Mouse (Mus musculus) forebrain, embryonic 15.5 days (tissue): ENCODE results near the gene Tcam1. TPM values are rescaled to one million over a fixed set of nuclear protein-coding genes. Genes with fewer than 3 reads are reported as not detected.

Source experiments
- ATAC-seq: fragments of 200-750 bp; cut with Nextera tagmentation; replicated peaks from 2 replicates; pipeline ENCODE4 v1.8.0; 2017; ENCODE audit warnings: mild to moderate bottlenecking, moderate TSS enrichment, moderate library complexity
- H3K27ac ChIP-seq: fragments of 300-500 bp; sonication (generic); replicated peaks from 2 replicates; pipeline ENCODE4 v1.5.1; 2015; ENCODE audit warnings: mild to moderate bottlenecking, inconsistent platforms
- H3K27me3 ChIP-seq: fragments of 300-500 bp; sonication (generic); 2 replicates; pipeline ENCODE4 v1.6.1; 2015; ENCODE audit warnings: inconsistent platforms
- H3K36me3 ChIP-seq: fragments of 300-500 bp; sonication (generic); 2 replicates; pipeline ENCODE4 v1.6.1; 2015; ENCODE audit warnings: mild to moderate bottlenecking, inconsistent platforms
- H3K4me1 ChIP-seq: fragments of 300-500 bp; sonication (generic); 2 replicates; pipeline ENCODE4 v1.6.1; 2015; ENCODE audit warnings: inconsistent platforms
- H3K4me2 ChIP-seq: fragments of 300-500 bp; sonication (generic); replicated peaks from 2 replicates; pipeline ENCODE4 v1.6.1; 2015; ENCODE audit warnings: mild to moderate bottlenecking, inconsistent platforms
- H3K4me3 ChIP-seq: fragments of 300-500 bp; sonication (generic); 2 replicates; pipeline ENCODE4 v1.5.1; 2015; ENCODE audit warnings: mild to moderate bottlenecking, inconsistent platforms
- H3K9ac ChIP-seq: fragments of 300-500 bp; sonication (generic); replicated peaks from 2 replicates; pipeline ENCODE4 v1.6.1; 2015; ENCODE audit warnings: mild to moderate bottlenecking, inconsistent platforms
- H3K9me3 ChIP-seq: fragments of 300-500 bp; sonication (generic); 2 replicates; pipeline ENCODE4 v1.6.1; 2016; ENCODE audit warnings: inconsistent platforms
- WGBS: fragments of 180-500 bp; shearing (Covaris S2); methylation state at CpG from one replicate; pipeline ENCODE4 v1.1.7; 2015; ENCODE audit warnings: mixed read lengths; 5-methylcytosine and 5-hydroxymethylcytosine counted together
- polyA plus RNA-seq: library from polyadenylated mRNA; unstranded; fragments of >200 nt; fragmentation: Nextera tagmentation; extraction: Ambion mirVana; gene quantifications from 2 replicates; pipeline ENCODE4 v1.2.1, GENCODE M21; 2015

Tcam1 gene
- polyA plus RNA-seq, 1 experiment from 2014 or later, result 0.10 TPM

DNA sequence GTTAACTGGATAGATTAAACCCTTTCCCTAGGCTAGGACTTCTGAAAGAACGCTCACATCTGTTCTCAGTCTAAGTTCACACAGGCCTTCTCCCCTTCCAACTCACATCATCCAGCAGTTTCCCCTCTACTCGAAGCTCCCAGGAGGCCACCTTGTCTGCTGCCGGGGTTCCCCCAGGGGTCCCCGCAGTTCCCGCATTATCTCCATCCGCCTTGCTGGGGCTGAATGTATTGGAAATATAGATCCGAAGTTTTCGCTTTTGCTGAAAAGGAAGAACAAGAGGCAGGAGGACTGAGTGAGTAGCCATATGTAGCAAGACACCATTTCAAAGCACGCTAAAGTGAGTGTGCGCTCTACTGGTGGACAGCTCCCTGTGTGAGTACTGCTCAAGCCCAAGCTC lies 10.0 kb upstream of the Tcam1 start:
- 92% methylated on average over 10 of the region's 10 CpGs for WGBS
- H3K4me3 ChIP-seq, result no peak overlapping the region
- no peaks in the 10 kb centered on the region for H3K27me3 ChIP-seq
- no peaks in the 10 kb centered on the region for H3K9me3 ChIP-seq
- H3K9ac ChIP-seq, result no peak overlapping the region
- peaks cover 57% of the 10 kb centered on the region for H3K36me3 ChIP-seq
- ATAC-seq, result no peak
- H3K4me1 ChIP-seq, result peaks cover 36% of the 10 kb centered on the region
- no peak overlapping the region for H3K4me2 ChIP-seq
- no peak overlapping the region for H3K27ac ChIP-seq

DNA sequence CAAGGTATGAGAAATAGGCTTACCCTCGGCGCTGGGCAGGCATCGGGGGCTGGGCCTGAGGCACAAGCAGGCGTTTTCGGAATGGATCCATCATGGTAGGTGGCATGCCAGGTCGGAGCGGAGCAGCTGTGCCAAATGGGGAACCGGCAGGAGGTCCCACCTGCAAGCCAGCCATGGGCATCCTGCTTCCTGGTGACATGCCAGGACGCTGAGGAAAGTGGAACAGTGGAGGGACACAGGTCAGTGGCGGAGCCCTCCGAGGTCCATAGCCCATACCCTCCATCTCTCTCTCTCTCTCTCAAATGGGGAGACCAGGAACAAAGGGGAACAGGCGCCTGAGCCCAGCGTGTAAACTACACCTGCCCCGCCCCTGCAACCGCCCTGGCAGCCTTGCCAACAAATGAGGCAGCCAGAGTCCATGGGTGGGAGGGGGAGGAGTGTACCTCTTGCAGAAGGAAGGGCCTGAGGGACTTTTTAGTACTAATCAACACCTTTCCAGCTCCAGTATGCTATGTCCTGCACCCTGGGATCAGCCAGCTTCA lies 9.1 kb upstream of the Tcam1 start:
- ATAC-seq, result no peak
- Histone ChIP-seq H3K9ac (no peak overlapping the region), H3K4me3 (no peak overlapping the region), H3K27me3 (no peaks in the 10 kb centered on the region), H3K4me1 (peaks cover 40% of the 10 kb centered on the region), H3K9me3 (no peaks in the 10 kb centered on the region), H3K36me3 (peaks cover 48% of the 10 kb centered on the region), H3K27ac (peak overlapping the region; percentile 76), H3K4me2 (no peak overlapping the region; the same call in 1 of the 2 replicates)
- 65% methylated on average over 15 of the region's 15 CpGs for WGBS

DNA sequence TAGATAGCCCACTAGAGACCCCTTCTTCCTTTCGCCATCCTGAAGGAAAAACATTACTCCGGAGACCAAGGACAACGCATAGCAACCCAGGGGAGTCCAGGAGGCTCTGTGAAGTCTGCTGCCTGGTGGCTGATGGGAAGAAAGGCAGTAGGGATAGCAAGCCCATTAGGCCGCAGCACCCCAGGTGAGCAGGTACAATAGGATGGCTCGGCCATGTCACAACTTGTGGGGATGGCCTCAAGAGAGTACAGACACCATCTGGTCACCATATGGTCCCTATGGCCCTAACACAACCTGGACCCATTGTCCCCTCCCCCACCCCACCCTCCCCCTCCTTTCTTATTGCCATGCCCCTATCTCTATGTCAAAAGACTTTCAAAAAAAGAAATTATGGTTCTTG lies 8.6 kb upstream of the Tcam1 start:
- Histone ChIP-seq H3K4me3 (no peak overlapping the region), H3K9ac (no peak overlapping the region), H3K9me3 (no peaks in the 10 kb centered on the region), H3K4me1 (peaks cover 40% of the 10 kb centered on the region), H3K27me3 (no peaks in the 10 kb centered on the region), H3K36me3 (peaks cover 43% of the 10 kb centered on the region), H3K4me2 (no peak overlapping the region; the same call in 1 of the 2 replicates), H3K27ac (peak overlapping the region; percentile 76)
- no peak for ATAC-seq
- WGBS, result 82% methylated on average over 5 of the region's 5 CpGs

DNA sequence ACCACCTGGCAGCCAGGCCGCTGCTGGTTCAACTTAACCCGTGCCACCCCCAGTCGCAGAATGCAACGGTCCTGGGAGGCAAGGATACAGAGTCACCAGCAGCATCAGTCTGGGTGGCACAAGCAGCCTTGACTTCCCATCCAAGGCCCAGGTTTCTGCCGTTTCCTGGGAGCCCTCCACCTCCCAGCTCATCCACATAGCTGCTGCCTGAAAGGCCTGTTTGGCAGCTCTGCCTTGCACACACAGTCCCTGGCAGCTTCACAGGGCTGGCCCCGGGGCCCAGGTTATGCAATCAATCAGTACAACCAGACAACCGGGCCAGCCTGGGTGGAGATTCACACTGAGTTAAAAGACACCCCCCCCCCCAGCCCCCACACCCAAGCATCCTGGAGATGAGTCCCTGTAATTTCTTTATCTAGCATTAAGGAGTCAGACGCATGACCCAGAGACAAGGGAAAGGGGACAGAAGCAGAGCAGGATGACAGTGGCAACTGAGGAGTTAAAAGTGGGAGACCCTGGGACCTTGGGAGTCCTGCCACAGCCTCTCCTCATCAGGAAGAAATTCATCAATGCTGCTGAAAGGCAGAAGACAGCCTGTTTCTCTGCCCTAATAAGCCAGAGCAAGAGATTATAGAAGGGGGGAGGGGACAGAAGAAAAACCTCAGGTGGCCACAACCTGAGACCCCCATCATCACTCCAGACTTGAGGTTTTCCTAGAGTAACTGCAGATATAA lies 8.0 kb upstream of the Tcam1 start:
- Histone ChIP-seq H3K9ac (peak overlapping the region; percentile 3; the same call in 1 of the 2 replicates), H3K27me3 (no peaks in the 10 kb centered on the region), H3K36me3 (peaks cover 36% of the 10 kb centered on the region), H3K4me1 (peaks cover 43% of the 10 kb centered on the region), H3K4me2 (no peak overlapping the region), H3K9me3 (no peaks in the 10 kb centered on the region), H3K27ac (peak overlapping the region; percentile 76), H3K4me3 (no peak overlapping the region)
- ATAC-seq, result no peak
- 74% methylated on average over 8 of the region's 8 CpGs for WGBS

DNA sequence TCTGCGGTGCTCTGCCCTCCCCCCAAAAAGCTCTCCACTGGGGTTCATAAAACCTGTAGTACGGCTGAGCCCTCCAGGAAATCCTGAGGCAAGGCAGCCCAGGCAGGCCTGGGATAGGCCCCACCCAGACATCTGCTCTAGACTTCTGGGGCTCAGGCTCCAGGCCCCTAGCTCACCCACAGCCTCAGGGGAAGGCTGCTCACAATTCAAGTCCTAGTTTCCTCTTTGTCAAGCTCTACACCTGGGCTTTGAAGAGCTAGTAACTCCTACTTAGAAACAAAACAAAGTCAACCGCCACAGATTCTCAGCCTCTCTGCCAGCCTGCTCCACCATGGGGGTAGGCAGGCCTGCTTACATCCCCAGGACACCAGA lies 7.4 kb upstream of the Tcam1 start:
- H3K36me3 ChIP-seq, result peaks cover 31% of the 10 kb centered on the region
- 61% methylated on average over 3 of the region's 3 CpGs for WGBS
- no peaks in the 10 kb centered on the region for H3K9me3 ChIP-seq
- no peak for ATAC-seq
- H3K9ac ChIP-seq, result peak overlapping the region; percentile 3; the same call in 1 of the 2 replicates
- H3K4me1 ChIP-seq, result peaks cover 45% of the 10 kb centered on the region
- H3K4me2 ChIP-seq, result no peak overlapping the region
- H3K4me3 ChIP-seq, result no peak overlapping the region
- no peaks in the 10 kb centered on the region for H3K27me3 ChIP-seq
- H3K27ac ChIP-seq, result peak overlapping the region; percentile 76

DNA sequence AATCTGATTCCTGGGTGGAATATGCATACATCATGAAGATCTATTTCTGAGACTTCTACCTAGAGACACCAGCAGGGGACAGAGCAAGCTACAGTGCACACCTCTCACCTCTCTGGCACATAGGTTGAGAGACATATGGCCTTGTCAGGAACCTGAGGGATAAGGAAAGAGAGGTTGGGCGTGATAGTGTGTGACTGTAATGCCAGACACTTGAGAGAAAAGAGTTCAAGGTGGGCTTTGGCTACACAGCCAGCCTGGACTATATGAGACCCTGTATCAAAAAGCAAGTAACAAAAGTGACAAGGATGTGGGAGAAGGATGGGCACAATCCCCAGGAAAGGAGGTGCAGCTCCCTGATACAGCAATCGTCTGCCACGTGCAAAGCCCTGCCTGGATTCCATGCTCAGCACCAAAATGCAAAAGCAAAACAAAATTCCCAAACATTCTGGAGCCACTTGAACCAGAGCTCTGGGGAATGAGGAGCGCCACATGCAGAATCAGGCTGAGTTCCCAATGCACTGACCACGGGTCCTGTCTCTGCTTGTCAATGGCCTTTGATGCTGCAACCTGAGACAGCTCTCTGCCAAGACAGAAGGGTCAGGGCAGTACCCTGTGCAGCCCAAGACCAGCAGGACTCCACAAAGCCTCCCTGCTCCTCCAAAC lies 5.2 kb upstream of the Tcam1 start:
- peak overlapping the region; percentile 74 for H3K27ac ChIP-seq

DNA sequence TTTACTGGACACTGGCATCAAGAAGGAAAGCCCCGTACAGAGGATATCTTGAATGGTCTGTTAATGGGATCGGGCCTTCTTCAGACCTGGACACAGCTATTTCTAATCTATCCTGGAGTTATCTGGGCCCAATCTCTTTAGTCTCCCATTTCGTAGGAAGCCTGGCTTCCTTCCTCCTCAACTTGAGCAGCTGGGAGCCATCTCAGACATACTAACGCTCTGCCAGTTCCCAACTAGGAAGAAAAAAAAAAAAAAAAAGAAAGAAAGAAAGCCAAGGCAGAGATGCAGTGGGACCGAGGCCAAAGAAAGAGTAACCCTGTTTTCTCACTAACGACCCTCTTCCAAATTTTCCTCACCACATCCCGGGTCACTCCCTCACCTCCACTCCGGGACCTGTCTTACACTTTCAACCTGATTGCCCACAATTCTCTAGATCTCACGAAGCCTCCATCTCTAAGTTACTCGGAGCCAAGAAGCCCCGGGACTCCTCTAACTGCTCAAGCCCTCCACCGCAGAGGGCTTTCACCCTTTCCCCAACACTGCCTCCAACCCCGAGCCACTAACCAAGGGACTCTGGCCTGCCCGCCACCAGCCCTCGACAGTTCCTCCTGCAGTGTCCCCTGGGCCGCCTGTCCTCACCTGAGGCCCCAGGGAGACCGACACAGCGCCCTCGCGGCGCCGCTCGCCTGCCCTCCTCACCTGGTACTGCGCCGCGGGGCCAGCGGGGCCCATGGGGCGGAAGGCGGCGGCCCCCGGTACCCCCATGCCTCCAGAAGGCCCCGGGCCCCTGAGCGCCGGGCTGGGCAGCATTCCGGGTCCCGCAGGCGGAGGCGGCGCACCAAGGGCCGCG lies 4.5 kb upstream of the Tcam1 start:
- no peaks in the 10 kb centered on the region for H3K27me3 ChIP-seq
- no peaks in the 10 kb centered on the region for H3K9me3 ChIP-seq
- peak overlapping the region; percentile 75 for H3K9ac ChIP-seq
- peaks cover 51% of the 10 kb centered on the region for H3K4me1 ChIP-seq
- 2% methylated on average over 41 of the region's 41 CpGs for WGBS
- peak overlapping the region; percentile 74 for H3K4me3 ChIP-seq
- peaks cover 1% of the 10 kb centered on the region; the same call in 1 of the 2 replicates for H3K36me3 ChIP-seq
- peak overlapping the region; percentile 56 for H3K4me2 ChIP-seq
- H3K27ac ChIP-seq, result peak overlapping the region; percentile 74
- ATAC-seq, result peak; percentile 43; the same call in 1 of the 2 replicates

More for the DNA sequence above, 5.2 kb upstream of the Tcam1 start:
- Histone ChIP-seq H3K9ac (peak overlapping the region; percentile 75), H3K4me3 (peak overlapping the region; percentile 74), H3K4me1 (peaks cover 48% of the 10 kb centered on the region), H3K36me3 (peaks cover 9% of the 10 kb centered on the region), H3K9me3 (no peaks in the 10 kb centered on the region), H3K27me3 (no peaks in the 10 kb centered on the region), H3K4me2 (peak overlapping the region; percentile 56)
- ATAC-seq, result no peak
- 34% methylated on average over 5 of the region's 5 CpGs for WGBS

DNA sequence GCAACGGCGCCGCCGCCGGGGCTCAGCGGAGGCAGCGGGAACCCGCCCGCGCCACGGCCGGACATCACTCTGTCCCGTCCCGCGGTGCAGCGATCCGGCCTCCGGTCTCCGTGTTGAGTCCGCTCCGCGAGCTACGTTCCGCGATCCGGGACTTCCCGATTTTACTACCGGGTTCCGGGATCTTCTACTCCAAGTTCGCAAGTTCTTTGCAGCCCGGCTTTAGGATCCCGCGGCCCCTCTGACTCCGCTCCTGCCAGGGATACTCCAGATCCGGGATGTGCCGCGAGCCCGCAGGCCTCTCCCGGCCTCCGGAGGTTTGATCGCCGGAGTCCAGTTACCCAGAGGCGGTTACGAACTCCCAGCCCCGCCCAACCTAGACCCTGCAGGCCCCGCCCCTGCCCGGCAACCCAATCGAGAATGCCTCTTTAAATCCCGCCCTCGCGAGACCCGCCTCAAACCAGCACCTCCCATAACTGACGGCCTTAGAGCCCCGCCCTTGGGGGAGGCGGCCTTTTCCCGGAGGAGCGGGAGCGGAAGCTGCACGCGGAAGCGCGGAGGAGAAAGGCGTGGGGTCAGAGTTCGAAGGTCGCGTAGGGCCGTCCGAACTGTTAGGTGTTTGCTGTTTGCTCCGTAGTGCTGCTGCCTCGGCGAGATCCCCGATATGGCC lies 3.7 kb upstream of the Tcam1 start, which contains the start of gene Smarcd2:
TSS of gene Smarcd2 (minus strand) at position 329 of the 667 bp plus-strand sequence.
- Histone ChIP-seq H3K4me2 (peak within 1 kb of the TSS; percentile 56), H3K27ac (peak within 1 kb of the TSS; percentile 74), H3K9ac (peak within 1 kb of the TSS; percentile 75), H3K4me1 (peaks cover 46% of the 10 kb centered on the region), H3K9me3 (no peaks in the 10 kb centered on the region), H3K36me3 (no peaks in the 10 kb centered on the region), H3K4me3 (peak within 1 kb of the TSS; percentile 74), H3K27me3 (no peaks in the 10 kb centered on the region)
- peak; percentile 94 for ATAC-seq
- under 1% methylated on average over 72 of the region's 72 CpGs for WGBS

DNA sequence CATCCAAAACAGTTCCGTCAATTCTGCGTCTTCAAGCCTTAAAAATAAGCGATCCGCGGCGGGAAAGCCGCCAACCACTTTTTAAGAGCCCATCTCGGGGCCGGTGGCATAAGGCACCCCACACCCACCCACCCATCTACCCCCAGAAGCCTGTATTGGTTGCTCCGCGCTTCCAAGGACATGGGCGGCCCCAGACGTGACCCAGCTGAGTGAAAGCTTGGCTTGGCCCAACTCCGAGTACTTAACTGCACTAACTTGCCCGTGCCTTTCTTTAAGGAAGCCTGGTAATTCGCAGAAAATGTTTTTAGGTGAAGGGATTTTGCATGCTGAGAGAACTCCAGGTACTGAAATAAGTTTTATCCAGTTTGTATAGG lies 3.2 kb upstream of the Tcam1 start:
- no peaks in the 10 kb centered on the region for H3K27me3 ChIP-seq
- H3K4me2 ChIP-seq, result peak overlapping the region; percentile 56
- WGBS, result 17% methylated on average over 16 of the region's 16 CpGs
- peak; percentile 9; the same call in 1 of the 2 replicates for ATAC-seq
- H3K9ac ChIP-seq, result peak overlapping the region; percentile 39
- no peaks in the 10 kb centered on the region for H3K36me3 ChIP-seq
- peaks cover 42% of the 10 kb centered on the region for H3K4me1 ChIP-seq
- peak overlapping the region; percentile 74 for H3K27ac ChIP-seq
- H3K9me3 ChIP-seq, result no peaks in the 10 kb centered on the region
- H3K4me3 ChIP-seq, result peak overlapping the region; percentile 74

DNA sequence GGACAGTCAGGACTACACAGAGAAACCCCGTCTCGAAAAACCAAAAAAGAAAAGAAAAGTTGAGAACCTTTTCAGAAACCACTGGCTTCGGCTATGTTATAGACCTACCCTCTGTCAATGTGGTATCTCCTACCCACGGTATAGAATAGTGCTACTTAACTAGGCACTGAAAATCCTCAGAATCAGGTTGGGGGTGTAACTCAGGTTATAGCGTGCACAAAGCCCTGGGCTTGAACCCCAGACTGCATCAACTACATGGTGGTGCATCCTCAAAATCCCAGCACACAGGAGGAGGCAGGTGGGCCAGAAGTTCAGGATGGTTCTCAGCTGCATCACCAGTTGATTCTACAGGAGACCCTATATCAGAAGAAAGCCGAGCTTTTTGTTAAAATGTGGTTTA lies 2.7 kb upstream of the Tcam1 start:
- Histone ChIP-seq H3K9ac (no peak overlapping the region), H3K36me3 (no peaks in the 10 kb centered on the region), H3K4me1 (peaks cover 37% of the 10 kb centered on the region), H3K27me3 (no peaks in the 10 kb centered on the region), H3K4me2 (no peak overlapping the region), H3K9me3 (no peaks in the 10 kb centered on the region), H3K4me3 (no peak overlapping the region), H3K27ac (peak overlapping the region; percentile 74; the same call in 1 of the 2 replicates)
- ATAC-seq, result no peak
- WGBS, result 95% methylated on average over 6 of the region's 6 CpGs

DNA sequence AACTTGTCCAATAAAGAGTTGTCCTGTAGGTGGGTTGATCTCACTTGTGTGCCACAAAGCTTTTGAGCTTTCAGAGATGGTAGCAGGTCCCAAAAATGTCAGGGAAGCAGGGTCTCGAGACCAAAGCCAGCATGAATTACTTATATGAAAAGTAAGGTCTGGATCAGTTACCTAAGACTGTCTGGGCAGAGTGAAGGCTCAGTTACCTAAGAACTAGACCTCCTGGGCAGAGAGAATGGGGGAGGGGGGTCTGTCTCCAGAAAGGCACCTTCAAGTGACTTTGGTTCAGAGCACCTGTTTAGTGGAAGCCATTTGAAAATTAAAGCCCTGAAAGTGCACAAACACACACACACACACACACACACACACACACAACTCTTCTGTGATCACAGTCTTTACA lies 2.1 kb upstream of the Tcam1 start:
- H3K9ac ChIP-seq, result no peak overlapping the region
- peaks cover 32% of the 10 kb centered on the region for H3K4me1 ChIP-seq
- H3K27me3 ChIP-seq, result no peaks in the 10 kb centered on the region
- H3K36me3 ChIP-seq, result no peaks in the 10 kb centered on the region
- no peaks in the 10 kb centered on the region for H3K9me3 ChIP-seq
- no peak for ATAC-seq
- no peak overlapping the region for H3K4me2 ChIP-seq
- H3K4me3 ChIP-seq, result no peak overlapping the region
- WGBS, result 86% methylated on average over 1 of the region's 1 CpGs
- no peak overlapping the region for H3K27ac ChIP-seq
